Mouse (Mus musculus) heart, adult 18-20 months (tissue): ENCODE results near the gene Cyfip2. TPM values are rescaled to one million over a fixed set of nuclear protein-coding genes. Genes with fewer than 3 reads are reported as not detected.

Source experiments
- DNase-seq, 2 experiments: peaks; one replicate each; pipeline ENCODE4 v3.0.0; 2021 to 2022; ENCODE audit warnings: mixed read lengths in 1 of 2
- long read RNA-seq, 2 experiments: library from polyadenylated mRNA; stranded (forward); transcript quantifications; one replicate each; pipeline ENCODE4 v2.0.0; 2021
- total RNA-seq, 2 experiments: library from RNA; stranded (reverse); gene quantifications; 2 replicates each; pipeline ENCODE4 v1.2.3; 2021

Cyfip2 gene
- total RNA-seq: 10 to 100 TPM; 52.3 to 58.6 TPM
- long read RNA-seq, experiment 1, full-length matches to known transcripts: 2 of 19 reads
- long read RNA-seq, experiment 1, partial matches to known transcripts: 7 of 19 reads
- long read RNA-seq, experiment 1, other reads (novel, unspliced or antisense): 10 of 19 reads
- long read RNA-seq, experiment 2, partial matches to known transcripts: 3 of 8 reads
- long read RNA-seq, experiment 2, other reads (novel, unspliced or antisense): 5 of 8 reads

DNA sequence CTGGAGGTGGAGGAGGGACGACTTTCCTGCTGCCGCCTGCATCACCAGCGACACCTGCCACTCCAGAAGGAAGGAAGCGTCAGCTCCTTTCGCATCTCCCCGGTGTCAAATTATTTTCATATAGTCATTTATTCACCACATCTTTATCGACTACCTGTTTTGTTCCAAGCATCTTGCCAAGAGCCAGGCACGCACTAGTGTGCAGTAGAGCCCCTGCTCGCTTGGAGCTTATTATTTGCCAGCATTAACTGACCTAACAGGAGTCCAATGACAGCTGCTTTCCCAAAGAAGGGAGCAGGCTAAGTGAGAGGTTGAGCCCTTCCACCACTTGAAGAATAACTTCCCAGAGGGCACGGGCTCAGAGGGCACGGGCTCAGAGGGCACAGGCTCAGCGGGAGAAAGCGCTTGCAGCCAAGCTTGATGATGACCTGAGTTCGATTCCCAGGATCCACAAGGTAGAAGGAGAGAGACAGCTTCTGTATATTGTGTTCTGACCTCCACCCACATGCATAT lies at the start of gene Cyfip2:
Gene Cyfip2 (minus strand): TSS at position 337 of the 513 bp plus-strand sequence.
- peak in 1 of 2 experiments; percentile 15 for DNase-seq

DNA sequence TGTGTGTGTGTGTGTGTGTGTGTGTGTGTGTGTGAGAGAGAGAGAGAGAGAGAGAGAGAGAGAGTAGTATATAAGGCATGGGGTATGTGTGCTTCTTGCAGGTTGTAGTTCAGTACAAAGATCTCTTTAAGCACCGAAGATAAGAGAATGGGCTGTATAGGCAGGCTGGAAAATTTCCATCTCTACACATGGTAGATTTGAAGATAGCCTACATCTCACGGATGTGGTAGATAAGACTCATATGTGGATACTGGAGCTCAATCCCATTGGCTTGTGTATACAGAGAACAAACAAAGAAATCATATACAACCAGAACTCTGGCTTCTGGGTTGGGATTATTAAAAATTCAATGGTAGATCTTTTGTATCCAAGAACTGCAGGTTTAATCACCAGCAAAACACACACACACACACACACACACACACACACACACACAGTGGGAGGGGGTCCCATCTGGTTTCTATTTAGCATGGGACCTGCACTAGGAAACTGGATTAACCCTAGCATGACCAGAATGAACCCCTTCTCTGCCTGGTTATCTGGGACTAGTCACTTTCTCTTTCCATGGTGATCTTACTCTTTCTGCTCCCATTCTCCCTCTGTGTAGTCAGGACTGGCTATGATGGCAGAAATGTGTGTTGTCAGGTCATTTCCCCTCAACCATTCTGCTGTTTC lies 48.5 kb upstream of the Cyfip2 start:
- no peak for DNase-seq

DNA sequence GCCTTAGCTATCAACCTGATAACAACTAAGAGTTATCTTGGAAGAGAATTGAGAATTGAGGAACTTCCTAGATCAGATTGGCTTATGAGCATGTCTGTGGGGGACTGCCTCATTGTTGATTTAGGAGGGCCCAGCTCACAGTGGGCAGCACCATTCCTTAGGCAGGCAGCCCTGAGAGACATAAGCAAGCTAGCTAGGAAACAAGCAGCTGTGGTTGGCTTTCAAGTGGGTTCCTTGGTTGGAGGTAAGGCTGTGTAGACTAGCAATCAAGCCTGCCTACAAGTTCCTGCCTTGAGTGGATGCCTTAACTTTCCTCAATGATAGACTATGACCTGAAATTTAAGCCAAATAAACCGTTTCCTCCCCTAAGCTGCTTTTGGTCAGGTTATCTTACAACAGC lies 45.7 kb upstream of the Cyfip2 start:
- no peak for DNase-seq

DNA sequence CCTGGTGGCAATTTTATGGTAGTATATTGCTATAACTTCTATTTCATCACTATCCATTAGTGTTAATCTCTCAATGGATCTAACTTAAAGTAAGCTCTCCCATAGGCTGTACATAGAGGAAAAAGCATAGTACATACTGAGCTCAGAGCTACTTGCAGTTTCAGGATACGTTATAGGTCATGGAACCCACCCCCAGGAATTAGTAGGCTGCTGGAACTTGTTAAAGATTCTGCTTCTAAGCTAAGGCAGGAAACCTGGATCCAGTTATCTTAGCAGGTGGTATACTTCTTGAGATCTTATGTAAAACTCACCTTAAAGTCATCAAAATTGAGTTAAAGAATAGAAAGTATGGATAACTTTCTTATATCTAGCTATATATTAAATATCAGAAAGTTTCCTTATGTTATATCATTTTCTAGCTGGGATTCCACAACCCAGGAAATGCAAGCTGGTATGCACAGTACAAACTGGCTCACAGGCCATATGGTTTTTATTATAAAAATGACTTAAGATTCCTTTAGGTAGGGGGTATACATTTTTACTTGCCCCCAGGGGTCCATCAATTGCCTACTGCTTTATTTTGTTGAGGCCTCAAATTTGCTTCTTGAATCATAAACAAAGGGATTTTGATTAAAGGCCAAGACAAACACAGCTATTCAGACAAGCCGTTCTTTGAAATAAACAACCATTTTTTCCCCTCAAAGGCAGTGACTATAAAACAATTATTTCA lies 37.2 kb upstream of the Cyfip2 start:
- DNase-seq: no peak

DNA sequence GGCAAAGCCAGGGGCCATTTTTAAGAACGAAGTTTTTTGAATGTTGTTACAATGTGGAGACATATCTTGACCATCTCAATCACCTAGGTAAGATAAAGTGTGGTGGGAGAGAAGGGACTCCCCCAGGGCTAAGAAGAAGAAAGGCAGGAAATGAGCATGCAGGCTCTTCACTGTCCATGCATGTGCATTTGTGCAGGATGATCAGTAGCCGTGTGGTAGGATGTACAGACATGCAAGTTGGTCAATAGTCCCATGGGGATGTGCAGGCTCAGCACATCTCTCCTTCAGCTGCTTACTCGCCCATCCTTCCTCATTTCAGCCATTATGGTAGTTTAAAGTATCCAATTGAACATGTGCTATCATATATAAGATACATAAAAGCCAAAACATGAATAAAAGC lies 35.8 kb upstream of the Cyfip2 start:
- DNase-seq: no peak

DNA sequence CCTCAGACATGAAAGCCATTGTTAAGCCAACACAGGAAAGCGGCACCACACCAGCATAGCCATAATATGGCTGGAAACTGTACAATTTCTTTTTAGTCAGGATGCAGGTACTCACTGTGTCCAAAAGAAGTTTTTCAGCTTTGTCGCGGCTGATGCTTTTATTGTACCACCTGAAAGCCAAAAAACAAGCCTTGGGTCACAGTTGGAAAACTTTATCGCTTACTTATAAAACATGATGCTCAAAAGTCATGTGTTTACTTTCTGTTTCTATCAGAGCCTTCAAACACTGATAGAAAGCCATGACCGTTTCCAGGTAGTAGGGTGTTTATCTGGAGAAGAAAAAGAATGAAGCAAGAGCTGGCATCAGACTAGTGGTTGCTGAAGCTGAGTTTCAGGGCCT lies 35.1 kb upstream of the Cyfip2 start:
- DNase-seq: no peak

DNA sequence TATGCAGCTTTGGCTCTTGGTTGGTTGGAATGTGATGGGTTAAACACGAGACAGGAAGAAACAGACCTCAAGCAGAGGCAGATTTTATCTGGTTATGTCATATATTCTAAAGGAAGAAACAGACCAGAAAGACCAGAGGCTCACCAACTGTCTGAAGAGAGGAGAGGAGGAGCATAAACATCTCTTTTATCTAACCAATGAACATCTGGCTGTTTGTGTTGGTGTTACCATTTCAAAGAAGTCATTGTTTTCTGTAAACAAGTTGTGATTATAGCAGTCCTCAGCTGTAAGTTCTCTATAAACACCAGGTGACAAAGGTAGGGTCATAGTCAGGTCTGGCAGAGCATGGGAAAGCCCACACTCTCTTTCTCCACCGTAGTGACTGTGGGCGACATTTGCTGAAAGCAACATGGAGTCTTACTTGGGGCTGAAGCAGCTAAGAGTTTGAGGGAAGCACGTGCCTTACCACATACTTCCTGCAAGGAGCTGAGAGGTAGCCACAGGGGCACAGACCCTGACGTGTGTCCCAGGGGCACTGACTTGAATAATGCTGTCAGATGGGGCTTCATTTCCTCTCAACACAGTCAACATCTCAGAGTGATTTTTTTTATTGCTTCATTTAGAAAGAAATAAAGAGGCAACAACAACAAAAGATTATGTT lies 31.4 kb upstream of the Cyfip2 start:
- no peak for DNase-seq

DNA sequence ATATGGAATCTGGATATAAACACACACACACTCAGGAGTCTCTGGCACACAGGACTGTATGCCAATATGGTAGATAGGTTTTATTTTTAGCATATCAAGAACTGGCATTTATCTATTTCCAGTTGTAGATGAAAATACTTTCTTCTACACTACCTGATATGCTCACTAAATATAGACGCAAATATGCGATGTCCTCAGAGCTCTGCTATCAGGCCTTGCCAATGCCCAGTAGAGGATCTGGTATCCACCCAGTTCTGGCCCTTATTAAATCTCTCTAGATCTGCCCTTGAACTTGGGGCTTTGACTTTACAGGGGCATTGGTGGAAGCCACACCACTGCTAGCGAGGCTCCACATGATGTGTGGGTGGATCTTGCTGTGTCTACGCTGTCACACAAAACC lies 29.3 kb upstream of the Cyfip2 start:
- peak; percentile 16 to 38 for DNase-seq

DNA sequence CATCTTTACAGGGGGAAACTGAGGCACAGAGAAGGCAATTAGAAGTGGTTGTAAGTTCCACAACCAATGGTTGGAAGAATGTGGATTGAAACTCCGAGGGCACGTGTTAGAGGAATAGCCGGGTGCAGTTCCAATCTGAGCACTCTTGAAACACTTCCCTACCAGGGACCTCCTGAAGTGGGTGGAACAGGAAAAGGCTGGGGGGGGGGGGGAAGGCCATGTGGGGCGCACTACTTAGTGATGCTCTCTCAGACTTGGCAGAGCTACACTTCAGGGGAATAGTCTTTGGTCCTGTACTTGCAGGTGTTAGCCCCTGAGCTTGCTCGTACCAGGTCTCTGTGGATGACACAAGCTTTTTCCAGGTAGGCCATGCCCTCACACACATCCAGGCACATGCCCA lies 23.4 kb upstream of the Cyfip2 start:
- no peak for DNase-seq

DNA sequence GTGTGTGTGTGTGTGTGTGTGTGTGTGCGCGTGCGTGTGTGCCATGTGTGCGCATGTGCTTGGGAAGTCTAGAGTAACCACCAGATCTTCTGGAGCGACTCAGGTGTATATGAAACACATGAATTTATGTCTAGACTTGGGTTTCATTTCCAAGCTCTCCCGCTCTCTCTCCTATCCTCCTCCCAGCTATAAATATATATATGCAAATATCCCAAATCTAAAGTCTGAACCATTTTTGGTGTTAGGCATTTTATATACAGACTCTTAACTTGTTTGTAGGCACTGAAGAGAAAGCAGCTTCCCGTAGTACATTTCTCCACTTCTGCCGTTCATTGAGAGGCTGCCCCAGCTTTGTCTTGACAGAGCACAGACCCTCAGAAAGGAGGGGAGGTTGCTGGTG lies 19.6 kb upstream of the Cyfip2 start:
- DNase-seq: no peak

DNA sequence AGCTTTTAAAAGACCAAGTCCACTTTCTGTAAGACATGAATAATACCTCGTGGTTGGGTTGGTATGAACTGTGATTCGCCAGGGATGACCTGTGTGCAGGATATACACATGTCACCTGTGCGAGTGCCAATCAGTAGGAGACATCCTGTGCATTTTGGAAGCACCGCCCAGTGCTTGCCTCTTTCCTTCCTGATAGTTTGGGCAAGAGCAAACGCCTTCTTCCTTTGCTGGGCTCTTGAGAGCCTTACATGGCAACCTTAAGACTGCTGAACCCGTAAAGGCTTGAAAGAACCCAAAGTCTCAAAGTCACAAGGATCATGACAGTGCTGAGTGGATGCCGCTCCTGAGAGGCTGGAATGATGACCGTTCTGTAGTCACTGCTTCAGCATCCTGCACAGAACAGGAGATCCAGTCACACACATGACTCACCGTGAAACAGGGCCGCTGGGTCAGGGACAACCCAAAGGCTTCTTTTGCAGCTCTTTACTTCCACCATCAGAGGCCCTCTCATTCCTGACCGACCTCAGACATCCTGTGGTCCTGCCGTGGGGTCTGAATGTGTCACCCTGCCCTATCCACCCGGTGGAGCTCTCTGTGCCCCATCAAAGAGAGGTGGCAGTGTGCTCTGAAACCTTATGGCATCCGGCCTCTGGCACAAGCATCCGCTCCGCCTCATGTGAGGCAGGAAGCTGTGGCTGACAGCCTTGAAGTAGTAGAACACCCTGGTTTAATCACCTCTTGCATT lies 13.8 kb upstream of the Cyfip2 start:
- no peak for DNase-seq

DNA sequence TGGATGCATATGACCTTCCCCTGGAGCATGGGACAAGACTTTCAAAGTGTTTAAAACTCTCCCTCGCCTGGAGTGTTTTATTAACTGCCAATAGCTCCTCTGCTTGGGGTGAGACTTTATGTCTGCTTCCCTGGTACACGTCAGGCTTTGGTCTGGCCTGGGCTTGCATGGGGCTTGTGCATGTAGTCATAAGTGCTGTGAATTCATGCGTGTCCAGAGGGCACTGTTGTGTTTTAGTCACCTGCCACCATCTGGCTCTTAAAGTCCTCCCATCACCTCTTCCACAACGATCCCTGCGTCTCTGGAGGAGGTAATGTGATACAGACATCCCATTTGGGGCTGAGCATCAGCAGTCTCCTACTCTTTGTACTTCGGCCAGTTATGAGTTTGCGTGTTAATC lies 8.9 kb upstream of the Cyfip2 start:
- no peak for DNase-seq

DNA sequence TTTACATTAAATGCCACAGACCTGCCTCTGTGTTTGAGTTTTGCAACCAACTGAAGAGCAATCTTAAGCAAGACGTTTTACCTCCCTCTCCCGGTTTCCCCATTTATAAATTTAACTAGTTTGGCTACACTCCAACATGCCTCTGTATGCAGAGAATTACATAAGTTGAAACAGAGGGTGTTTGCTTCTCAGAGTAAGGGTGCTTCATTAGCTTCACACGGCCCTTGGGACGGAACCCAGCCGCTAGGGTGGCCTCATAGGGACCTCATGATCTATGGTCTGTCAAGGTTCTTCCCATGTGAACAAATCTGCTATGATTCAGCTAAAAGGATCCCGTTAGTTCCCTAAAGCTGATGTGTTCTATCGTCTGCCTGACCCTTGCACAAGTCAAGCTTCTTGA lies 1.9 kb upstream of the Cyfip2 start:
- no peak for DNase-seq

DNA sequence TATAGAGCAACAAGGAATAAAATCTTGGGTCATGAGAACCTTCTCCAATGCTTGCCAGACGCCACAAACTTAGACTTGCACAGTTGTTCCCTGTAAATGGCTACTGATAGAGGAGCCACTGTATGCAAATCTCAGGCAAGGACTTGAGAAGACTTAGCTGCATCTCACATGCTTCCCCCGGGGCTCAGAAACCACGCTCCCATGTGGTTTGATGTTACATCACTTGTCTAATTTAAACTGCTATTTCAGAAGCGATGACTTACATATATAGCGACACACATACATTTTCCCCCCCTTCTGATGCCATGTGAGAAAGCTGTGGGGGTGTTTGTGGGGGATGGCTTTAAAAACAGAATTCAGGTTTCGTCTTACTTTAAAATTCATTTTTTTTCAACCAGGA lies 1.2 kb upstream of the Cyfip2 start:
- no peak for DNase-seq

DNA sequence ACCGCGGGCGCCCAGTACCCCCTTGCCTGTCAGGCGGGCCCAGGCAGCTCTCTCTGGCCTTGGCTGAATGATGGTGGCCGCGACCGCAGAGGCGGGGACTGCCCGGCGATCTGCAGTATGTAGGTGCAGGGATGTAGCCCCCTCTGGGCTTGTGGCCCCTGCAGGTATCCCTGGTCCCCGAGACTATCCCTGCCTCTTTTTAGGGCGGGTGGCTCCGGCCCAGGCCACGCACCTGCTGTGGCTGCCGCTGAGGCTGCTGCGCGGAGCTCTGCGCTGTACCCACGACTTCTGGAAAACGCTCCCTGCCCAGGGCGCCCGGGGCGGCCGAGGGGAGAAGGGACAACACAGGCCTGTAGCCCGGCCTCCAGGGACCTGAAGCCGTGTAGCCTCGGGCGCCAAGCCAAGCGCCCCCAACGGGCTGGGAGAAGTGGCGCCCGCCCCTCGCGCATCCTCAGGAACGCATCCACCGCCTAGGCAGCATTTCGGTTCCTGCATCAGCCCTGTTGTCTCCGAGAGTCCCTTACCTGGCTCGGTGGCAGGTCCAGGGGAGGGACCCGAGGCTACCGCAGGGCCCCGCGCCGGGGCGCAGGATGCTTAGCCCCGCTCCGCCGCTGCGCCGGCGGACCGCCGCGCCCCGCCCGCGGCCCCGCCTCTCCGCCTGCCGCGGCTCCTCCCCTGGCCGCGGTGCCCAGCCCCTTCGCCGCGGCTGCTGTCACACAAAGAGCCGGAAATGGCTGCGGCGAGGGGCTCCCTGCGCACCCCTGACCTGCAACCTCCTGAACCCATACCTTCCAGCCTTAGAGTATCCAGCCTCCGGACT lies 746 bp downstream of the Cyfip2 start:
- DNase-seq: peak; percentile 38 to 57

DNA sequence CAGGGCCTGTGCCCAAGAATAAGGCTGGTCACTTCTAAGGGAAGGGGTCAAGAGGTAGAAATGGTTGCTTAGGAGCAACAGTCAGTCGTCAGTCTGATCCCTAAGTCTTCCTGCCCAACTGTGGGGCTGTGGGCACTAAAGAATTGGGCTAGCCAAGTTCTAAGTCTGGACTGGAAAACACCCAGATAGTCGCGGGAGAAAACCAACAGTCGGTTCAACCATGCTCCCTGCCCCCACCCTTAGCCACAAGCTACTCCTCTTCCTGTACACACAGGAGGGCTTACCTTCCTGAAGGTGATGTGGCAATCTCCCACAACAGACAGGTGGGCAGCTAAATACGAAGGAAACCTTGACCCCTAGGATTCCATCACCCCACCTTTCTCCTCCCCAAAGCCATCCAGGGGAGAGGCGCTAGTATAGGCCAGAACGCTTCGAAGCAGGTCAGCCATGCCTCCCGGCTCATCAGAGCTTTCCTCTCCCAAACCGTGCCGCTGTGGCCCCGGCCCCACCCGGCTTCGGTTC lies 1.4 kb downstream of the Cyfip2 start:
- DNase-seq: peak; percentile 22 to 25

DNA sequence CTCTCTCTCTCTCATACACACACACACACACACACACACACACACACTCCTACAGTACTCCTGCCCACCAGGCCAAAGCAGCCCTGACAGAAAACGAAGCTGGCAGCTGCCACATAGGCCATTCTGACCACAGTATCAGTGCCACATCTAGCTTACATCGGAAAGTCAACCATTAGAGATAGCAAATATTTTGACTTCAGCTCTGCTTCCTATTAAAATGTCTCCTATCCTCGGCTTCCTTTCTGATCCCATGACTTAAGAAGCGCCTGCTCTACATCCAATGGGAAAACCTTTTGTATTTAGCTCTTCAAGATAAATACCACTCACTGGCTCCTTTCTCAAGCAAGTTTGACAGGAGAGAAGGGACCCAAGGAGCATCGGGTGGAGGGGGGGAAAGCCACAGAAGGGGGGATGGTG lies 2.0 kb downstream of the Cyfip2 start:
- no peak for DNase-seq

DNA sequence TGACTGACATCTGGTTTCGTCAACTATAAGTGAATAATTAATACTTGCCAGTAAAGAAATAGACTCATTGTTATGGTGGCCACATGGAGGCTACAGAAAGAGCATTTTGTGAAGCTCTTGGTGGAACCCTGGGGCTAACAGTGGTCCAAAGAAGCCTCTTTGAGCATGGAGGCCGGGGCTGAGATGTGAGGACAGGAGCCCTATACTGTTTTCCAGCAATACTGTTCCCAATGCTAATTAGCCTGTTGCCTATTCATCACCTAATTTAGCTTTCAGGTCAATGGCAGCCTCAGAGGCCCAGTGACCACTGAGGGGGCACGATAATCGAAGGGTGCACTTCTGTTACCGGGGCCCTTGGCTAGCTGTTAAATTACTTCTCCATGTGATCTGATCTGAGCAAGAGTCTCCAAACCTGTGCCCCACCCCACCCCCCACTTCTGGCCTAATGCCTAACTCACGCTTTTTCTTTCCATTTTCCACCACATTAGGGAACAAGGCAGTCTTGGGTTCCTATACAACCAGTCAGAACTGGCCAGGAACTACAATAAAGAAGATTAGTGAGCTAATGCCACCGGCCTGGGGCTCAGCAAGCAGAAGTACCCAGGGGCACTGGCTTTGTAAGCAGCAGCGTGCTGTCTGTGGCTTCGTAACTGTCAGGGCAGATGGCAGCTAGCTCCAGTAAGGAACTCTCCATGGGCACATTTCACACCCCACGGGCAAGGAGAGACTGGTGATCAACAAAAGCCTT lies 2.7 kb downstream of the Cyfip2 start:
- peak in 1 of 2 experiments; percentile 12 for DNase-seq

DNA sequence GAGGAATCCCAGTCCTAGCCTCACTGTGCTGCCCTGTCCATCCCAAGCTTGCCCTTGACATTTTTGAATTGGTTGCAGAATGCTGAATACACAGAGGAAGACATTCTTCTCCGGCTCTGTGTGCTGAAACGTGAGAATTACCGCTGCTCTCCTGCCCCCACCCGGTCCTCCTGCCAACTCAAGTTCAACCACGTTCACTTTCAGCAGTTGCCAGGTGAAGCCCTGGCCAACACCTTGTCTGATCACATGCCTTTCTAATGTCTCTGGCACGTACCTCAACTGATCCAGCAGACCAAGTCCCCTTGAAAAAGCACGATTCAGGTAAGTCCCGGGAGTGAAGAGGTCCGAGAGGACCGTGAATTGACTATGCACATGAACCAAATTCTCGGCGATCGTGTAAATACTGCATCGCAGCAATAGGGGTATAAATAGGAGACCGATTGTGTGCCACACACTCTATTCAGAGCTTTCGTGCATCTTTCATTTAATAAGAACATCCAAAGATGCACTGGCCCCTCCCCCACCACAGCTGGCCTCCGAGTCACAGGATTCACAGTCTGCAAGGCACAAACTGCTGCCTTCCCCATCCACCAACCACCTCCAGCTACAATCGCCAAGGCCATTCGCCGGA lies 3.4 kb downstream of the Cyfip2 start:
- DNase-seq: peak; percentile 34
